ENCODE assay signal across 16 mouse cellular contexts in the genomic region with DNA sequence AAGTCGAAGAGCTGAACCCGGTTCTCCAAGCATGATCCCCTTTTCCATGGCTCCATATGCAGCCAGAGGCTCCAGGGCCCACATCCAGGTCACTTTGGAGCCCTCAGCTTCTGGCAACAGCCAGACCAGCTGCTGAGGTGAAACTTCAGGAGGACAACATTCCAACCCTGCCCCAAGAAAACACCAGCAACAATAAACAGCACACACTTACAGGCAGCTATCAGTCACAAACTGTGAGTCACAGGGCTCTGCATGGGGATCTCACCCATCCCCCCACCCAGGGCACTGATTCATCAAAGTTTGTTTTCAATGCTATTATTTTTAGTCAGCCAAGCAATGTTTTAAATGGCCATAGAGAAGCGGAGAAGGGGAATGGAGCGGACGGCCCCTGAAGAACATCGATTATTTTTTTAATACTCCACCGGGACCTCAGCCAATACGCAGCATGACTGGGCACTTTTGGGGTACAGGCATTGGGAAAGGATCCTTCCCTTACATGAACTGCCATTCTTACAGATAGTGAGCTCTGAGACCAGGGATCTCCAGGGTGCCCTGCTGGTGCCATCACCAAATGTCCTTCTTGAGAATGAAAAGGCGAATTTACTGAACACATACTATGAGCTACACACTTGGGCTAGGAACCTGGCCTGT. TPM values are rescaled to one million over a fixed set of nuclear protein-coding genes. Genes with fewer than 3 reads are reported as not detected.
DNase-seq lines count a peak whose midpoint lies in the region; ATAC-seq and TF ChIP-seq lines count a peak whose summit lies in the region.
"Had no signal": no experiment of that assay in that cellular context is flagged by ENCODE, and none has a peak within 500 bp of the region (broad histone marks: within the 10 kb centered on the region; RNA-seq: fewer than 3 reads in every experiment).

No protein-coding gene starts in this region.

- DNase-seq in gastrocnemius, adult 2 months: peak; percentile 68
- DNase-seq in gastrocnemius, postnatal 4 days (ENCODE audit: low spot score in 2 of 2): no peak
- DNase-seq in lung, postnatal 0 days (ENCODE audit: low spot score): peak; percentile 42
- DNase-seq in lung, postnatal 25 days (ENCODE audit: low spot score): no peak
- peak; percentile 47 for DNase-seq in stomach, postnatal 0 days (ENCODE audit: low spot score)
- DNase-seq in left cerebral cortex, postnatal 14 days (ENCODE audit: low spot score in 2 of 2): no peak
- no peak for DNase-seq in ovary, postnatal 14 days (ENCODE audit: low spot score)
- DNase-seq: cerebellum, adult 9-11 months; gastrocnemius, postnatal 36 days; right cerebral cortex, postnatal 4 days had no signal

- peaks cover 66% of the 10 kb centered on the region for H3K4me1 ChIP-seq in lung, postnatal 0 days (ENCODE audit: insufficient read depth, low read depth, low read length)
- H3K4me1 ChIP-seq in embryonic fibroblast, embryonic 13.5 days (ENCODE audit: control insufficient read depth, insufficient read depth, low read length): peaks cover 41% of the 10 kb centered on the region
- peaks cover 30% of the 10 kb centered on the region for H3K4me1 ChIP-seq in stomach, postnatal 0 days (replicated peaks; ENCODE audit: control insufficient read depth, insufficient read depth)

- no peak for TF ChIP-seq CTCF in gastrocnemius, adult 2 months (IDR thresholded peaks at IDR 0.05)
- no peak for TF ChIP-seq CTCF in lung, postnatal 0 days (IDR thresholded peaks at IDR 0.05)
- TF ChIP-seq CTCF in embryonic fibroblast, embryonic 13.5 days (IDR thresholded peaks at IDR 0.05; ENCODE audit: borderline replicate concordance, insufficient read depth, low read length): no peak
- no peak for TF ChIP-seq CTCF in stomach, postnatal 0 days (IDR thresholded peaks at IDR 0.05; ENCODE audit: low read depth)

- no peak overlapping the region for H3K9ac ChIP-seq in lung, postnatal 0 days (replicated peaks; ENCODE audit: low read depth)
- H3K9ac ChIP-seq in stomach, postnatal 0 days (ENCODE audit: low read length): no peak overlapping the region
- H3K9ac ChIP-seq: forebrain, embryonic 13.5 days; liver, embryonic 14.5 days had no signal

- no peak overlapping the region for H3K4me2 ChIP-seq in lung, postnatal 0 days (replicated peaks; ENCODE audit: low read depth, low read length)
- no peak overlapping the region for H3K4me2 ChIP-seq in stomach, postnatal 0 days (replicated peaks; ENCODE audit: low read depth)
- H3K4me2 ChIP-seq: forebrain, embryonic 13.5 days had no signal

- TF ChIP-seq EP300 in lung, postnatal 0 days (IDR thresholded peaks at IDR 0.05): no peak
- TF ChIP-seq EP300 in stomach, postnatal 0 days (optimal IDR thresholded peaks at IDR 0.05): no peak

- no peaks in the 10 kb centered on the region for H3K36me3 ChIP-seq in lung, postnatal 0 days (ENCODE audit: insufficient read depth, low read length)
- H3K36me3 ChIP-seq in stomach, postnatal 0 days (ENCODE audit: control insufficient read depth, insufficient read depth, low read length): no peaks in the 10 kb centered on the region

- H3K9me3 ChIP-seq in lung, postnatal 0 days (ENCODE audit: low read length): no peaks in the 10 kb centered on the region
- no peaks in the 10 kb centered on the region for H3K9me3 ChIP-seq in stomach, postnatal 0 days (ENCODE audit: control insufficient read depth, low read length)
- H3K9me3 ChIP-seq: forebrain, embryonic 13.5 days had no signal

- ATAC-seq in lung, postnatal 0 days: 0 out of 2 replicates have a peak, but pooled peaks have one; percentile 13
- ATAC-seq in stomach, postnatal 0 days (ENCODE audit: low FRiP score, low TSS enrichment): no peak
- ATAC-seq: forebrain, embryonic 13.5 days; hindbrain, embryonic 16.5 days had no signal

- H3K27me3 ChIP-seq in lung, postnatal 0 days (replicated peaks; ENCODE audit: insufficient read depth, low read length): no peaks in the 10 kb centered on the region
- no peaks in the 10 kb centered on the region for H3K27me3 ChIP-seq in stomach, postnatal 0 days (ENCODE audit: control insufficient read depth, insufficient read depth, low read length)
- H3K27me3 ChIP-seq: forebrain, embryonic 13.5 days had no signal

- no peak for TF ChIP-seq POLR2A in embryonic fibroblast, embryonic 13.5 days (IDR thresholded peaks at IDR 0.05; ENCODE audit: low read depth, low read length)

- peak overlapping the region; percentile 91 for H3K27ac ChIP-seq in gastrocnemius, adult 2 months
- H3K27ac ChIP-seq in lung, postnatal 0 days (ENCODE audit: low read length): no peak overlapping the region; the same call in 1 of the 2 replicates
- H3K27ac ChIP-seq in embryonic fibroblast, embryonic 13.5 days (ENCODE audit: insufficient read depth, low read length): peak overlapping the region; percentile 30
- H3K27ac ChIP-seq in stomach, postnatal 0 days (replicated peaks): peak overlapping the region; percentile 13; the same call in 1 of the 2 replicates
- H3K27ac ChIP-seq: forebrain, embryonic 13.5 days; left cerebral cortex, adult 2 months; liver, embryonic 14.5 days; macrophage had no signal

- no peak overlapping the region for H3K4me3 ChIP-seq in gastrocnemius, adult 2 months
- H3K4me3 ChIP-seq in lung, postnatal 0 days (ENCODE audit: low read depth, low read length): no peak overlapping the region
- no peak overlapping the region for H3K4me3 ChIP-seq in embryonic fibroblast, embryonic 13.5 days (ENCODE audit: insufficient read depth, low read length)
- no peak overlapping the region for H3K4me3 ChIP-seq in stomach, postnatal 0 days (ENCODE audit: low read depth, low read length)
- H3K4me3 ChIP-seq: forebrain, embryonic 13.5 days; left cerebral cortex, adult 2 months had no signal

- intact Hi-C loops in gastrocnemius, adult 2 months (cut with DNase I): no loop called here
- intact Hi-C loops in left cerebral cortex, postnatal 14 days (cut with DNase I): no loop called here

- WGBS in lung, postnatal 0 days: 84% methylated on average over 9 of the region's 9 CpGs
- WGBS in stomach, postnatal 0 days: 76% methylated on average over 9 of the region's 9 CpGs

RNA-seq across cellular contexts. Expression of gene Smad3, which starts 10.0 kb away (rescaled TPM):
- 10 to 100 TPM; 61.7 to 75.3 TPM for total RNA-seq in gastrocnemius, adult 2 months (2021)
- 10 to 100 TPM; 42.9 to 44.6 TPM for total RNA-seq in gastrocnemius, postnatal 4 days (2021)
- polyA plus RNA-seq in lung, postnatal 0 days (2015; fragmentation: Nextera tagmentation; extraction: Ambion mirVana): 11.8 and 12.3 TPM in 2 replicates
- 49.5 and 52.4 TPM in 2 replicates for polyA plus RNA-seq in embryonic fibroblast, embryonic 13.5 days (2011; ENCODE audit: insufficient read length, low read depth, missing spikeins)
- 5.3 and 6.4 TPM in 2 replicates for polyA plus RNA-seq in stomach, postnatal 0 days (2015; fragmentation: Nextera tagmentation; extraction: Ambion mirVana)
- total RNA-seq in left cerebral cortex, postnatal 14 days (2021): 10 to 100 TPM; 36.9 to 38.3 TPM

Comparison
In these comparisons a context has a peak if more than half of its experiments do, and no peak if none do; other contexts are left out.
1. DNase-seq: peak in gastrocnemius, adult 2 months (single experiment), lung, postnatal 0 days (single experiment) and stomach, postnatal 0 days (single experiment); none in gastrocnemius, postnatal 4 days (0 of 2), lung, postnatal 25 days (single experiment), left cerebral cortex, postnatal 14 days (0 of 2) and ovary, postnatal 14 days (single experiment).